Mouse (Mus musculus) stomach, embryonic 14.5 days (tissue): ENCODE results near the gene Slc39a12. TPM values are rescaled to one million over a fixed set of nuclear protein-coding genes. Genes with fewer than 3 reads are reported as not detected.

Experiments used
- ATAC-seq: fragments of 200-750 bp; cut with Nextera tagmentation; 2 replicates; pipeline ENCODE4 v1.8.0; 2017; ENCODE audit warnings: low read depth, moderate TSS enrichment; ENCODE audit not compliant: insufficient number of reproducible peaks, insufficient read depth, low FRiP score
- H3K27ac ChIP-seq: fragments of 300-500 bp; sonication (generic); 2 replicates; pipeline ENCODE4 v1.5.1; 2014; ENCODE audit warnings: mild to moderate bottlenecking, low read length, moderate library complexity, mixed read lengths
- H3K27me3 ChIP-seq: fragments of 300-500 bp; sonication (generic); 2 replicates; pipeline ENCODE4 v1.6.1; 2014; ENCODE audit warnings: low read length, control low read depth, mixed read lengths; ENCODE audit not compliant: control insufficient read depth, insufficient read depth
- H3K36me3 ChIP-seq: fragments of 300-500 bp; sonication (generic); 2 replicates; pipeline ENCODE4 v1.6.1; 2014; ENCODE audit warnings: mild to moderate bottlenecking, control low read depth, low read length, moderate library complexity, mixed read lengths; ENCODE audit not compliant: control insufficient read depth, insufficient read depth
- H3K4me1 ChIP-seq: fragments of 300-500 bp; sonication (generic); 2 replicates; pipeline ENCODE4 v1.6.1; 2014; ENCODE audit warnings: low read length, control low read depth, mixed read lengths; ENCODE audit not compliant: control insufficient read depth, insufficient read depth
- H3K4me2 ChIP-seq: fragments of 300-500 bp; sonication (generic); replicated peaks from 2 replicates; pipeline ENCODE4 v1.6.1; 2014; ENCODE audit warnings: low read depth, low read length, control low read depth
- H3K4me3 ChIP-seq: fragments of 300-500 bp; sonication (generic); 2 replicates; pipeline ENCODE4 v1.5.1; 2014; ENCODE audit warnings: low read depth, low read length, control low read depth
- H3K9ac ChIP-seq: fragments of 300-500 bp; sonication (generic); replicated peaks from 2 replicates; pipeline ENCODE4 v1.6.1; 2014; ENCODE audit warnings: low read depth, mild to moderate bottlenecking, control low read depth, low read length, moderate library complexity, mixed read lengths
- H3K9me3 ChIP-seq: fragments of 300-500 bp; sonication (generic); 2 replicates; pipeline ENCODE4 v1.6.1; 2016; ENCODE audit warnings: low read depth, low read length, control low read depth; ENCODE audit not compliant: control insufficient read depth
- WGBS: fragments of 180-500 bp; shearing (Covaris S2); extraction: QIAGEN DNeasy Blood & Tissue Kit; methylation state at CpG from one replicate; pipeline ENCODE4 v1.1.7; 2014; 5-methylcytosine and 5-hydroxymethylcytosine counted together
- polyA plus RNA-seq: library from polyadenylated mRNA; unstranded; fragments of >200 nt; fragmentation: Nextera tagmentation; extraction: Ambion mirVana; gene quantifications from 2 replicates; pipeline ENCODE4 v1.2.1, GENCODE M21; 2014

The Slc39a12 gene
- polyA plus RNA-seq, 1 experiment from 2014 or later = 0.52 TPM

DNA sequence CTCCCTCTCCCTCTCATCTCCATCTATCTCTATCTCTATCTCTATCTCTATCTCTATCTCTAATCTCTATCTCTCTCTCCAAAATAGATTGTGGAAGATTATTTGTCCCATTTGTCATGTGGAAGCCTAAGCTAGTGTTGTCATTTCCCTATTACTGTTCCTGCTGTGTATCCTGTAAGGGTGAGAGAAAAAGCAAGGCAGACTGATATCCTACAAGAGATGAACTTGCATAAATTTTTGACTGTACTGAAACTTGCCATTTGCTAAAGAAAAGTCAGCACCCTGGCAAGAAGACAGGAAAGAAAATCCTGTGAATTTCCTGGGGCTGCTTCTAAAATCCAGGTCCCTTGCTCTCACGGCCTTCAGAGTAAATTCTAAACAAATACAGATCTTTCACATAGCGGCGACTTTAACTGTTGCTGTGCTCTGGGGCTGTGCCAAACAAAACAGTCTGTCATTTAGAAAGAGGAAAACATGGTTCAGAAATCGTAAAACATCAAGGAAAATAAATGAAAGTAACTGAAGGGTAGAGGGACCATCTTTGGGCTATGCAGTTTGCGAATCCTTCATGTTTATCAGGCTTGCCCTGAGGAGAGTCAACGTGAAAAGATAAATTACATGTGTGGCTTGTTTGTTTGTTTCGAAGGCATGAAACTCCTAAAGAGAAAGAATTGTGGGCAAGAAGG is 67.0 kb downstream of the Slc39a12 start:
- Histone ChIP-seq H3K36me3 (no peaks in the 10 kb centered on the region), H3K4me2 (no peak overlapping the region), H3K4me1 (no peaks in the 10 kb centered on the region), H3K27me3 (no peaks in the 10 kb centered on the region), H3K9ac (no peak overlapping the region), H3K9me3 (no peaks in the 10 kb centered on the region), H3K27ac (no peak overlapping the region), H3K4me3 (no peak overlapping the region)
- 47% methylated on average over 7 of the region's 7 CpGs for WGBS
- no peak for ATAC-seq

- 40% methylated on average over 1 of the region's 1 CpGs for WGBS
- no peak overlapping the region for H3K4me3 ChIP-seq
- H3K27ac ChIP-seq = no peak overlapping the region
- H3K9me3 ChIP-seq = no peaks in the 10 kb centered on the region
- ATAC-seq = no peak
- H3K9ac ChIP-seq = no peak overlapping the region
- H3K4me2 ChIP-seq = no peak overlapping the region
- H3K27me3 ChIP-seq = no peaks in the 10 kb centered on the region
- H3K36me3 ChIP-seq = no peaks in the 10 kb centered on the region
- H3K4me1 ChIP-seq = no peaks in the 10 kb centered on the region
Measured at GRCm38 (mm10) chr2:14464438-14464837, 76.3 kb downstream of the Slc39a12 start.

GRCm38 (mm10) chr2:14494132-14494531 is 106.0 kb downstream of the Slc39a12 start:
- WGBS = 66% methylated on average over 5 of the region's 5 CpGs
- Histone ChIP-seq H3K4me3 (no peak overlapping the region), H3K36me3 (no peaks in the 10 kb centered on the region), H3K4me1 (no peaks in the 10 kb centered on the region), H3K9me3 (no peaks in the 10 kb centered on the region), H3K27ac (no peak overlapping the region), H3K9ac (no peak overlapping the region), H3K27me3 (no peaks in the 10 kb centered on the region), H3K4me2 (no peak overlapping the region)
- ATAC-seq = no peak

DNA sequence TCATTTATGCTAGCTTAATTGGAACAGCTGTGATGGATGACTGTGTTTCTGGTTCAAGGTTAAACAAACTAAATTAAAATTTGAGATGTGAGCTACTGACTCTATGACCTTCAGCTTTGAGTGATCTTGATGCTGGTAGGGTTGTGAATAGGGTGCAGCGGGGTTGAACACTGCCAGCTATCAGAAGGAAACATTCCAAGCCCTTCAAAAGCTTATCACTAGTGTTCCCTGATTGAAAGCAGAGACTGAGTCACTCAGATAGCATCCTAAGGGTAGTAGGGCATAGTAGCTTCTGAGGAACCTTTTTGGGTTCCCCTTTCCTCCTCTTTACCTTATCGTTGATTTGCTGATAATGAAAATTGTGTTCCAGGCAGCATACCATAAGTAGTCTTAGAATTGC is 108.0 kb downstream of the Slc39a12 start:
- Histone ChIP-seq H3K4me3 (no peak overlapping the region), H3K9ac (no peak overlapping the region), H3K4me2 (no peak overlapping the region), H3K27me3 (no peaks in the 10 kb centered on the region), H3K4me1 (no peaks in the 10 kb centered on the region), H3K9me3 (no peaks in the 10 kb centered on the region), H3K36me3 (no peaks in the 10 kb centered on the region), H3K27ac (no peak overlapping the region)
- 55% methylated on average over 2 of the region's 2 CpGs for WGBS
- no peak for ATAC-seq

DNA sequence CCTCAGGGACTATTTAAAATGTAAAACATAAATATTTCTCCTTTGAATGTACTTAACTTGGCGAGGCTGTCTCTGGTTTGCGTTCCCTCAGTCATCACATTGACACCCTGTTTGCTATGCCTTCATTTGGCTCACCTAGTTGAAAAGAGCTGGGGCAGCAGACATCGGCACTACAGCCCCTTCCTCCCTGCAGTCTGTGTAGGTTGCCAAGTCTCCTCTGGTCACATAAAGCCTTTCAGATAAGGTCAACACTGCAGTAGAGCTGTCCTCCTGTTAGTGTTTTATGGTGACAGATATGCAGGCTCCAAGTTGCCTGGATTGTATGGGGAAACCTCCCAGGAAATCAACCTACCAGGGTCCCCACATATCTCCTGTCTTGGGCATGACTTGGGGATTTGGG is 114.4 kb downstream of the Slc39a12 start:
- H3K9ac ChIP-seq = no peak overlapping the region
- H3K36me3 ChIP-seq = no peaks in the 10 kb centered on the region
- ATAC-seq = peak; percentile 72; the same call in 1 of the 2 replicates
- 14% methylated on average over 3 of the region's 3 CpGs for WGBS
- no peak overlapping the region for H3K4me3 ChIP-seq
- no peaks in the 10 kb centered on the region for H3K4me1 ChIP-seq
- no peak overlapping the region for H3K4me2 ChIP-seq
- no peak overlapping the region for H3K27ac ChIP-seq
- H3K9me3 ChIP-seq = no peaks in the 10 kb centered on the region
- no peaks in the 10 kb centered on the region for H3K27me3 ChIP-seq

GRCm38 (mm10) chr2:14518237-14518636 is 130.1 kb downstream of the Slc39a12 start:
- no peaks in the 10 kb centered on the region; the same call in 1 of the 2 replicates for H3K9me3 ChIP-seq
- H3K4me3 ChIP-seq = no peak overlapping the region
- H3K36me3 ChIP-seq = no peaks in the 10 kb centered on the region
- H3K4me2 ChIP-seq = no peak overlapping the region
- 55% methylated on average over 5 of the region's 5 CpGs for WGBS
- H3K27ac ChIP-seq = no peak overlapping the region
- ATAC-seq = no peak
- no peaks in the 10 kb centered on the region for H3K4me1 ChIP-seq
- H3K9ac ChIP-seq = no peak overlapping the region
- no peaks in the 10 kb centered on the region for H3K27me3 ChIP-seq

DNA sequence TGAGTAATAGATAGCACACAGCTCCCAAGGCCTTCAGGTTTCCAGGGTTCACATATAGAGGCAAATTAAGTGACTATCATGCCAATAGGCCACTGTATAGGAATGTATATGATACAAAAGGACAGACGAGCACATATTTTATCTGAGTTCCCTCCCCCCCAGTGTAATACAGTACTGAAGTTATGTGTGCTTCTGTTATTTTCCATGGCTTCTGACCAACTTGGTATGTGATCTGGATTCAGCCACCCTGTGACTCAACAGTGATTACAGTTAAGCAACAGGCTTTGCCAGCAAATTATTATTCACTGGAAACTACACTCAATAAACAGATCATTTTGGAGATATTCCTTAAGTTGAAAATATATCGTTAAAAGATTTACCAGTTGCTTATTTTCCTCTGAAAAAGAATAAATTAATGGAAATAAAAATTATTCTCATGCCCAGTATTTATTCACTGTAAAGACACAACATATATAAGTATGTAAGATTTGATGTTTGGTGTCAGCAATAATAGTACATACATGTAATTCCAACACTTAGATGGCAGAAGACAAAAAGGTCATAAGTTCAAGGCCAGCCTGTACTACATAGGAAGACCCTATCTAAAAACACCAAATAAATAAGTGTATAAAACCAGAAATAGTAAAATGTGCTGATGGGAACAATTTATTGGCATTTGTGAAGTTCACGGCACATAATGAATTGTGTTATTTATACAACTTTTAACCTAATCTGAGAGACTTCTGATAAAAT is 146.4 kb downstream of the Slc39a12 start:
- Histone ChIP-seq H3K4me2 (no peak overlapping the region), H3K27me3 (no peaks in the 10 kb centered on the region), H3K9me3 (no peaks in the 10 kb centered on the region), H3K4me1 (no peaks in the 10 kb centered on the region), H3K9ac (no peak overlapping the region), H3K4me3 (no peak overlapping the region), H3K36me3 (no peaks in the 10 kb centered on the region), H3K27ac (no peak overlapping the region)
- ATAC-seq = no peak
- 87% methylated on average over 3 of the region's 3 CpGs for WGBS

DNA sequence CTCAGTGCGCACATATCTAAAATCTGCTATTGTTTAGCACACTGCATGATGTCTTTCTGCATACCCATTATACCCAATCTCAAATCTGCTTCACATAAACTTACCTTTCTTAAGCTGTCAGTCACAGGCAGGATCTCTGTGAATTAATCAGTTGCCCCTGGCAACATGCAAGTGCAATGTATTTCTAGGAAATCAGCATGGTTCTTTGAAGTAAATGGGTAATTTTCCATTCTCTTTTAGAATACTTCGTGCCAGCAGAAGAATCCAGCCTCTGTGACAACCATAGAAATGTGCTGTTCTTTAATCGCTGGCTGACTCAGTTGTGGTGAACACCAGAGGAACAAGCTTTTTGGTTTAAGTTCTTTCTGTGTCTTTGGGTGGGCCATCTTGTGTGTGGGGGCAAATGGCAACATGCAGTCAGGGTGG is 147.1 kb downstream of the Slc39a12 start:
- WGBS = 89% methylated on average over 3 of the region's 3 CpGs
- no peak for ATAC-seq
- Histone ChIP-seq H3K4me2 (no peak overlapping the region), H3K4me3 (no peak overlapping the region), H3K27ac (no peak overlapping the region), H3K9me3 (no peaks in the 10 kb centered on the region), H3K4me1 (no peaks in the 10 kb centered on the region), H3K27me3 (no peaks in the 10 kb centered on the region), H3K36me3 (no peaks in the 10 kb centered on the region), H3K9ac (no peak overlapping the region)
